Mouse (Mus musculus): ENCODE measurements around the gene Asb4. TPM values are rescaled to one million over a fixed set of nuclear protein-coding genes. Genes with fewer than 3 reads are reported as not detected.

The Asb4 gene
- polyA plus RNA-seq, 1 experiment: 0.23 TPM

GRCm38 (mm10) chr6:5444331-5444898, 61.2 kb downstream of the Asb4 start:
- no peak for DNase-seq (ENCODE audit: low read depth)

- no peak for DNase-seq (ENCODE audit: low read depth)
Measured at GRCm38 (mm10) chr6:5447013-5447412, 63.8 kb downstream of the Asb4 start.

- no peak for DNase-seq (ENCODE audit: low read depth)
Measured at GRCm38 (mm10) chr6:5447546-5447945, 64.4 kb downstream of the Asb4 start.

DNA sequence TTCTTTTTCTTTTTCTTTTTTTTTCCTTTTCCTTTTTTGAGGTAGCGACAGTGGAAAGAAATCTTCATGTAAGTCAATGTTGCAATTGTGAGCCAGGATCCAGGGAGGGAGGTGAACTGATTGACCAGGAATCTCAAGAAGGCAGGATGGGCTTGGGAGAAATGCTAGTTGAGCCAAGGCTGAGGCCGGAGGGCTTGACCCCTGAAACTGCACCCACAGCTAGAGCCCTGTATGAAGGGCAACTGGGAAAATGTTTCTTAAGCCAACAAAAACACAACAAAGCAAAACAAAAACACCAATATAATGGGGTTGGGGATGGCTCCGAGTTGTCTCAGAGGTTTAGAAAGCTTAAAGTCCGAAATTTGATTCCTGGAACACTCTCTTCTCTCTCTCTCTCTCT, 65.2 kb downstream of the Asb4 start:
- no peak for DNase-seq (ENCODE audit: low read depth)

DNA sequence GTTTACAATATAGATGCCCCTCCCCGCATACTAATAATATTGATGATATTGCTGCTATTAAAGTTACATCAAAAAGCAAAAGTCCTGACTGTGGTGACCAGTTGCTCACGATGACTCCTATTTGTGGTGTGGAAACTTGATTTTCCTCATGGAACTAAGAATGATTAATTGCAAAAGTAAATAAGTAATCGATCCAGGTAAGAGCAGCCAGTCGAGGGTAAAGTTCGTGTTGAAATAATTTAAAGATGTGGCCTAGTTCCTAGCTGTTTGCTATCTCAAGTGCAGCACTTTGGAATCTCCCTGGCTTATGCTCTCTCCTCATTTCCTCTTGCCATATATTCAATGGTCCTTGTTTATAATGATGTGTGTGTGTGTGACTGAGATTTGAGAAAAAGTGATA, 66.7 kb downstream of the Asb4 start:
- no peak for DNase-seq (ENCODE audit: low read depth)

DNA sequence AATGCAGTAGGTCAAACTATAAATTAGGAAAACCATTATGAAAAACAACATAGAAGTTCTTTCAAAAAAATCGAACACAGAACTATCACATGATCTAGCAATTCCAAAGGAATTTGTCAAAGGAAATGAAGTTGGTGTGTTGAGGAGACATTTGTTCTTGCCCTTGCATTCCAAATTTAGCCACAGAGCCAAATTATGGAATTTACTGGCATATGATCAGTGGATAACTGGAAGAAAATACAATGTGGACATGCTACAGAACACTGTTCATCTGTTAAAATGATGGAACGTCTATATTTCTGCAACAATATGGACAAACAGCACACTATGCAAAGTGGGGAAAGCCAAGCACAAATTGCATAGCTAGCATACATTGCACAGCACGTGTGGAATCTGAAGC, 72.7 kb downstream of the Asb4 start:
- no peak for DNase-seq (ENCODE audit: low read depth)

DNA sequence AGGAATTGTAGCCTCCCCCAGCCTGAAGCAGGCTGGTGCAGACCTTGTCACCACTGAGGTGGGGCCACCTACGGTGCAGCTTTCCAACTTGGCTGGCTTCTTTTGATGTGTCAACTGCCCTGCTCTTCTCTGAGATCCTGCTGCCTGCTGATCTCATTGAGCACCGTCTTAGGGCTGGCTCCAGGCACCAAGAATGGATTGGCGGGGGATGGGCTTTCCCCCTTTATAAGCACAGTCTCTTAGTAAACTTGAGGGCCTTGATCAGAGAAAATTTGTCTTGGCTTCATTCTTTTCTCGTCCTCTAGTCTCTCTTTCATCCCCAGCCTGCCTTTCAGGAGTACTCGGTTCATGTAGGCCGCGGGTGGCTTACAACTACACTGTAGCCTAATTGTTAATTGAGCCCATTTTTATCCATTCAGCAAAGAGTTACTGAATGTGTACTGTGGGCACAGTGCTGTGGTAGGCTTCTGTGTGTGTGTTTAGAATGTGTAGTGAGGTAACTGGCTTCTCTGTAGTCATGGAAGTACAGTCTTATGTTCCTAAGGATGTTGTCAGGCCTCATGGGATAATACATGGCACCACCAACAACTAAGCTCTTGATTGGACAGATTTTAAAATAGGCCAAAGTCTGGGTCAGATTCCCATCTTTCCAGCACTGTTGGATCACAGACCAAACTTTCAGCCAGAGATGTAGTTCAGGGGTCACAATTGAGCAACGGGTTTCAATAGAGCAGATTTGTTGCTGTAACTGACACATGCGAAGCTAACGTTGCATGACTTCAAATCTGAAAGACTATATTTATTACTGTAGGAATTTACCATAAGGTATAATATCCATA, 87.5 kb downstream of the Asb4 start:
- DNase-seq (ENCODE audit: low read depth): no peak

- DNase-seq (ENCODE audit: low read depth): no peak
Measured at GRCm38 (mm10) chr6:5472692-5473091, 89.5 kb downstream of the Asb4 start.

- no peak for DNase-seq (ENCODE audit: low read depth)
Measured at GRCm38 (mm10) chr6:5474021-5474420, 90.8 kb downstream of the Asb4 start.

GRCm38 (mm10) chr6:5481066-5481465, 97.9 kb downstream of the Asb4 start:
- no peak for DNase-seq (ENCODE audit: low read depth)

- DNase-seq (ENCODE audit: low read depth): no peak
Measured at GRCm38 (mm10) chr6:5482270-5482783, 99.1 kb downstream of the Asb4 start.

Other genes starting within 250 kb of the Asb4 start
- gene Pon1, start 189.4 kb upstream of the Asb4 start, polyA plus RNA-seq (2012; rRNA removed): 0.70 and 1.6 TPM in 2 replicates
- gene Pon3, start 127.1 kb upstream of the Asb4 start, polyA plus RNA-seq (2012; rRNA removed): 29.3 and 38.2 TPM in 2 replicates
- 30.6 and 35.1 TPM in 2 replicates for gene Pon2, start 84.9 kb upstream of the Asb4 start, polyA plus RNA-seq (2012; rRNA removed)
- gene Pdk4, start 112.9 kb downstream of the Asb4 start, polyA plus RNA-seq (2012; rRNA removed): 12.6 and 24.9 TPM in 2 replicates